Mouse (Mus musculus): ENCODE results near the gene Zdhhc12. TPM values are rescaled to one million over a fixed set of nuclear protein-coding genes. Genes with fewer than 3 reads are reported as not detected.
A peak's percentile ranks its signal among the peaks of the same experiment; 100 is the strongest.

Zdhhc12 gene
- polyA plus RNA-seq, 1 experiment from 2014 or later: 27.4 TPM

- H3K27me3 ChIP-seq (ENCODE audit: control insufficient read depth, insufficient read depth, low read length): no peaks in the 10 kb centered on the region
- peaks cover 3% of the 10 kb centered on the region; the same call in 1 of the 2 replicates for H3K4me1 ChIP-seq (replicated peaks; ENCODE audit: control insufficient read depth, insufficient read depth, low read length)
- H3K4me2 ChIP-seq (replicated peaks; ENCODE audit: low read depth, low read length): no peak overlapping the region; the same call in 1 of the 2 replicates
- WGBS: 73% methylated on average over 6 of the region's 6 CpGs
- DNase-seq (ENCODE audit: low spot score): no peak
- ATAC-seq (ENCODE audit: low FRiP score): peak; percentile 23
- no peak overlapping the region for H3K9ac ChIP-seq (ENCODE audit: low read depth, low read length)
- H3K9me3 ChIP-seq (ENCODE audit: control insufficient read depth, low read length): no peaks in the 10 kb centered on the region
- no peak overlapping the region for H3K27ac ChIP-seq (ENCODE audit: low read depth, low read length)
- H3K36me3 ChIP-seq (ENCODE audit: control insufficient read depth, insufficient read depth, low read length): 0 out of 2 replicates have a peak, but pooled peaks cover 8% of the 10 kb centered on the region
- H3K4me3 ChIP-seq (ENCODE audit: low read depth, low read length): no peak overlapping the region
Observed at GRCm38 (mm10) chr2:30076959-30077358, 16.5 kb downstream of the Zdhhc12 start.

GRCm38 (mm10) chr2:30076439-30076838, 17.0 kb downstream of the Zdhhc12 start:
- Histone ChIP-seq H3K27me3 (ENCODE audit: control insufficient read depth, insufficient read depth, low read length) (no peaks in the 10 kb centered on the region), H3K27ac (ENCODE audit: low read depth, low read length) (no peak overlapping the region), H3K4me3 (ENCODE audit: low read depth, low read length) (no peak overlapping the region), H3K4me1 (replicated peaks; ENCODE audit: control insufficient read depth, insufficient read depth, low read length) (peaks cover 3% of the 10 kb centered on the region; the same call in 1 of the 2 replicates), H3K9ac (ENCODE audit: low read depth, low read length) (no peak overlapping the region), H3K36me3 (ENCODE audit: control insufficient read depth, insufficient read depth, low read length) (0 out of 2 replicates have a peak, but pooled peaks cover 8% of the 10 kb centered on the region), H3K4me2 (replicated peaks; ENCODE audit: low read depth, low read length) (no peak overlapping the region), H3K9me3 (ENCODE audit: control insufficient read depth, low read length) (no peaks in the 10 kb centered on the region)
- 96% methylated on average over 7 of the region's 9 CpGs for WGBS
- ATAC-seq (ENCODE audit: low FRiP score) (no peak), DNase-seq (ENCODE audit: low spot score) (no peak)

GRCm38 (mm10) chr2:30075625-30076024, 17.8 kb downstream of the Zdhhc12 start:
- H3K27ac ChIP-seq (ENCODE audit: low read depth, low read length): no peak overlapping the region
- WGBS: 86% methylated on average over 3 of the region's 3 CpGs
- no peaks in the 10 kb centered on the region for H3K27me3 ChIP-seq (ENCODE audit: control insufficient read depth, insufficient read depth, low read length)
- H3K36me3 ChIP-seq (ENCODE audit: control insufficient read depth, insufficient read depth, low read length): peaks cover 9% of the 10 kb centered on the region; the same call in 1 of the 2 replicates
- H3K4me2 ChIP-seq (replicated peaks; ENCODE audit: low read depth, low read length): no peak overlapping the region
- no peak for ATAC-seq (ENCODE audit: low FRiP score)
- peaks cover 3% of the 10 kb centered on the region; the same call in 1 of the 2 replicates for H3K4me1 ChIP-seq (replicated peaks; ENCODE audit: control insufficient read depth, insufficient read depth, low read length)
- no peaks in the 10 kb centered on the region for H3K9me3 ChIP-seq (ENCODE audit: control insufficient read depth, low read length)
- H3K9ac ChIP-seq (ENCODE audit: low read depth, low read length): no peak overlapping the region
- no peak overlapping the region for H3K4me3 ChIP-seq (ENCODE audit: low read depth, low read length)
- DNase-seq (ENCODE audit: low spot score): no peak

DNA sequence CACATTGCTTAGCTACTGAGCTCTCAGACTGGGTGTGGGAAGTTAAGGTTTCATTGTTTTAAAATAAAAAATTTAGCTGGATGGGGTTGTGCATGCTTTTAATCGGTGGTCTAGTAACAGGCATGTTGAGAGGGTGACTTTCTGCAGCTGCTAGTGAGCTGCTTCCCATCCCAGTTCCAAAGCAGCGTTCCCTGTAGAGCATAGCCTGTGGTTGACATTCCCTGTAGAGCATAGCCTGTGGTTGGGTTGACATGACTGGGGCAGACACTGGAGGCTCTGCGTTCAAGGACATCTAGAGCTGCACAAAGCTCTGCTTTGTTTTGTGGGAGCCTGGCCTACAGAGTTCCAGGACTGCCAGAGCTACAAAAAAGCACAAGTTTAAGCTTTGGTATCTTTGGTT, 20.2 kb downstream of the Zdhhc12 start:
- no peak overlapping the region for H3K27ac ChIP-seq (ENCODE audit: low read depth, low read length)
- peaks cover 13% of the 10 kb centered on the region; the same call in 1 of the 2 replicates for H3K36me3 ChIP-seq (ENCODE audit: control insufficient read depth, insufficient read depth, low read length)
- H3K27me3 ChIP-seq (ENCODE audit: control insufficient read depth, insufficient read depth, low read length): no peaks in the 10 kb centered on the region
- DNase-seq (ENCODE audit: low spot score): no peak
- no peak overlapping the region for H3K4me2 ChIP-seq (replicated peaks; ENCODE audit: low read depth, low read length)
- no peak overlapping the region for H3K9ac ChIP-seq (ENCODE audit: low read depth, low read length)
- H3K4me3 ChIP-seq (ENCODE audit: low read depth, low read length): no peak overlapping the region
- H3K4me1 ChIP-seq (replicated peaks; ENCODE audit: control insufficient read depth, insufficient read depth, low read length): peaks cover 2% of the 10 kb centered on the region
- WGBS: 82% methylated on average over 3 of the region's 3 CpGs
- H3K9me3 ChIP-seq (ENCODE audit: control insufficient read depth, low read length): no peaks in the 10 kb centered on the region
- no peak for ATAC-seq (ENCODE audit: low FRiP score)

GRCm38 (mm10) chr2:30072875-30073274, 20.6 kb downstream of the Zdhhc12 start:
- Histone ChIP-seq H3K9ac (ENCODE audit: low read depth, low read length) (no peak overlapping the region), H3K4me2 (replicated peaks; ENCODE audit: low read depth, low read length) (no peak overlapping the region), H3K9me3 (ENCODE audit: control insufficient read depth, low read length) (no peaks in the 10 kb centered on the region), H3K36me3 (ENCODE audit: control insufficient read depth, insufficient read depth, low read length) (peaks cover 16% of the 10 kb centered on the region; the same call in 1 of the 2 replicates), H3K4me3 (ENCODE audit: low read depth, low read length) (no peak overlapping the region), H3K4me1 (replicated peaks; ENCODE audit: control insufficient read depth, insufficient read depth, low read length) (no peaks in the 10 kb centered on the region; the same call in 1 of the 2 replicates), H3K27me3 (ENCODE audit: control insufficient read depth, insufficient read depth, low read length) (no peaks in the 10 kb centered on the region), H3K27ac (ENCODE audit: low read depth, low read length) (0 out of 2 replicates have a peak overlapping the region, but pooled peaks have one; percentile 30)
- ATAC-seq (ENCODE audit: low FRiP score) (no peak), DNase-seq (ENCODE audit: low spot score) (no peak)
- 78% methylated on average over 7 of the region's 7 CpGs for WGBS

- 0 out of 2 replicates have a peak overlapping the region, but pooled peaks have one; percentile 6 for H3K27ac ChIP-seq (ENCODE audit: low read depth, low read length)
- 42% methylated on average over 7 of the region's 7 CpGs for WGBS
- no peak for ATAC-seq (ENCODE audit: low FRiP score)
Observed at GRCm38 (mm10) chr2:30067962-30068361, 25.5 kb downstream of the Zdhhc12 start.

GRCm38 (mm10) chr2:30067031-30067888, 26.2 kb downstream of the Zdhhc12 start:
- Histone ChIP-seq H3K4me3 (ENCODE audit: low read depth, low read length) (peak overlapping the region; percentile 100), H3K27ac (ENCODE audit: low read depth, low read length) (peak overlapping the region; percentile 97), H3K9me3 (ENCODE audit: control insufficient read depth, low read length) (no peaks in the 10 kb centered on the region), H3K27me3 (ENCODE audit: control insufficient read depth, insufficient read depth, low read length) (no peaks in the 10 kb centered on the region), H3K9ac (ENCODE audit: low read depth, low read length) (peak overlapping the region; percentile 100), H3K4me2 (replicated peaks; ENCODE audit: low read depth, low read length) (peak overlapping the region; percentile 71), H3K36me3 (ENCODE audit: control insufficient read depth, insufficient read depth, low read length) (peaks cover 8% of the 10 kb centered on the region; the same call in 1 of the 2 replicates), H3K4me1 (replicated peaks; ENCODE audit: control insufficient read depth, insufficient read depth, low read length) (peaks cover 2% of the 10 kb centered on the region; the same call in 1 of the 2 replicates)
- DNase-seq (ENCODE audit: low spot score): peak; percentile 65
- ATAC-seq (ENCODE audit: low FRiP score): peak; percentile 31
- under 1% methylated on average over 53 of the region's 69 CpGs for WGBS

More at GRCm38 (mm10) chr2:30067962-30068361, 25.5 kb downstream of the Zdhhc12 start:
- H3K4me2 ChIP-seq (replicated peaks; ENCODE audit: low read depth, low read length): peak overlapping the region; percentile 71
- no peak for DNase-seq (ENCODE audit: low spot score)
- peaks cover 2% of the 10 kb centered on the region; the same call in 1 of the 2 replicates for H3K4me1 ChIP-seq (replicated peaks; ENCODE audit: control insufficient read depth, insufficient read depth, low read length)
- H3K36me3 ChIP-seq (ENCODE audit: control insufficient read depth, insufficient read depth, low read length): peaks cover 12% of the 10 kb centered on the region; the same call in 1 of the 2 replicates
- peak overlapping the region; percentile 100 for H3K9ac ChIP-seq (ENCODE audit: low read depth, low read length)
- no peaks in the 10 kb centered on the region for H3K9me3 ChIP-seq (ENCODE audit: control insufficient read depth, low read length)
- peak overlapping the region; percentile 100 for H3K4me3 ChIP-seq (ENCODE audit: low read depth, low read length)
- H3K27me3 ChIP-seq (ENCODE audit: control insufficient read depth, insufficient read depth, low read length): no peaks in the 10 kb centered on the region

- Histone ChIP-seq H3K27me3 (ENCODE audit: control insufficient read depth, insufficient read depth, low read length) (no peaks in the 10 kb centered on the region), H3K36me3 (ENCODE audit: control insufficient read depth, insufficient read depth, low read length) (peaks cover 8% of the 10 kb centered on the region; the same call in 1 of the 2 replicates), H3K9me3 (ENCODE audit: control insufficient read depth, low read length) (no peaks in the 10 kb centered on the region), H3K4me1 (replicated peaks; ENCODE audit: control insufficient read depth, insufficient read depth, low read length) (peaks cover 2% of the 10 kb centered on the region; the same call in 1 of the 2 replicates), H3K4me2 (replicated peaks; ENCODE audit: low read depth, low read length) (peak overlapping the region; percentile 52), H3K4me3 (ENCODE audit: low read depth, low read length) (peak overlapping the region; percentile 100), H3K27ac (ENCODE audit: low read depth, low read length) (peak overlapping the region; percentile 97), H3K9ac (ENCODE audit: low read depth, low read length) (peak overlapping the region; percentile 100)
- peak; percentile 93 for ATAC-seq (ENCODE audit: low FRiP score)
- 0% methylated on average over 49 of the region's 101 CpGs for WGBS
- peak; percentile 97 for DNase-seq (ENCODE audit: low spot score)
Observed at GRCm38 (mm10) chr2:30066046-30066901, 27.2 kb downstream of the Zdhhc12 start.

Measured in hindbrain, embryonic 11.5 days (tissue).